Mouse (Mus musculus) liver, postnatal 0 days (tissue): ENCODE measurements at regions not wholly inside any gene's neighbourhood (a gene's known extent, or its start where the extent isn't known, plus 50 kb on each side); places are given as distances from the start of the nearest gene placed in this dataset.

Experiments
- CTCF ChIP-seq: sonication (generic); IDR thresholded peaks from 2 replicates; pipeline ENCODE4 v1.5.1; 2016; ENCODE audit warnings: antibody characterized with exemption, low read depth
- EP300 ChIP-seq: IDR thresholded peaks from 2 replicates; pipeline ENCODE4 v1.6.1; 2016; ENCODE audit warnings: antibody characterized with exemption, low read depth, mild to moderate bottlenecking

DNA sequence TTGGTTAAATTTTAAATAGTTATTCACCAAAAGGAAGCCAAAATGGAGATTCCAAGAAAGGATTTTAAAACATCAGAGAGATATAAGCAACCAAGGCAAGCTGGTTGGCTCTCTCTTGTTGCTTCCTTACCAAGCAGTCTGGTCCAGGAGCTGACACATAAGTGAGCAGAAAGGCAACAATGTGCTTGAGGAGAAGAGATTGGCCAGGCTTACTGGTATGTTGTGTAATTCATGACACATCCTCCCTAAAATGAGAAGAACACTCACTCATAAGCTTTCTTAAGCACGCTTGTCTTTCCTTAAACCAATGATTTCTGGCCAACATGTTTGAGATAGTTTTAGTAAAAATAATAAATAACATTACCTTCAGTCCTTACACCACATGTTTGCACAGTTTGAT is 374.2 kb downstream of the Ipo11 start:
- TF ChIP-seq EP300 (no peak), CTCF (no peak)
